Mouse (Mus musculus) testis, adult 2 months (tissue): ENCODE data around the gene Ube2cbp.

ENCODE experiments used
- CTCF ChIP-seq: fragments of 200-500 bp; IDR thresholded peaks from 2 replicates; pipeline ENCODE4 v1.5.1; 2012; ENCODE audit warnings: low read depth, mild to moderate bottlenecking, inconsistent platforms, low read length, moderate library complexity; ENCODE audit not compliant: control insufficient read depth, insufficient read depth, insufficient replicate concordance
- POLR2A ChIP-seq: fragments of 200-500 bp; IDR thresholded peaks from 2 replicates; pipeline ENCODE4 v1.6.1; 2012; ENCODE audit warnings: low read depth, mild to moderate bottlenecking, inconsistent platforms, low read length, moderate library complexity; ENCODE audit not compliant: control insufficient read depth

- no peak for TF ChIP-seq CTCF
- TF ChIP-seq POLR2A, result no peak
Observed at GRCm38 (mm10) chr9:86442248-86442647, 22.5 kb downstream of the Ube2cbp start.
